Mouse (Mus musculus): ENCODE measurements around the gene Pign. TPM values are rescaled to one million over a fixed set of nuclear protein-coding genes. Genes with fewer than 3 reads are reported as not detected.

The Pign gene
- polyA plus RNA-seq, 1 experiment from 2014 or later = 13.7 TPM

DNA sequence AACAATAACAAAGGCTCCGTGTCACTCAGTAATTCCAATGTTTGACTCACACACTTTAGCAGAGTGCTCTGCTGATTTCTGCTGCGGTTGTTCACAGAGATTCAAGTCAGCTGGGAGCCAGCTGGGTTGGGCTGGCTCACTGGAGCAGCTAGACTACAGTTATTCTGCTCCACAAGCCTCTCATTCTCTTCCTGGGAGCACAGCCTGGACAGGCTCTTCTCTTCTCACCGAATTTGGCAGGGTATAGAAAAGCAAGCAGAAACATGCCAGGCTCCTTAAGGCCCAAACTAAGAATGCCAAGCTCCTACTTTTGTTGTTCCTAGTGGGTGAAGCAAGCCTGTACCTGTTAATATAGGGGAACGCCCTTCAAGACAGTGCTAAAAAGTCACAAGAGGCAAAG is 176.4 kb downstream of the Pign start:
- H3K4me2 ChIP-seq = no peak overlapping the region
- H3K27me3 ChIP-seq (replicated peaks; ENCODE audit: control insufficient read depth, insufficient read depth, low read length) = no peaks in the 10 kb centered on the region
- H3K36me3 ChIP-seq (ENCODE audit: control insufficient read depth, insufficient read depth, low read length) = no peaks in the 10 kb centered on the region
- H3K4me1 ChIP-seq (replicated peaks; ENCODE audit: control insufficient read depth, insufficient read depth, low read length) = no peaks in the 10 kb centered on the region
- no peak for DNase-seq (ENCODE audit: low spot score)
- H3K9ac ChIP-seq (ENCODE audit: low read depth, low read length) = no peak overlapping the region
- 67% methylated on average over 4 of the region's 4 CpGs for WGBS
- H3K4me3 ChIP-seq (ENCODE audit: low read depth, low read length) = no peak overlapping the region
- no peaks in the 10 kb centered on the region for H3K9me3 ChIP-seq (ENCODE audit: control insufficient read depth, low read length)
- no peak for ATAC-seq (replicated peaks; ENCODE audit: low FRiP score)
- H3K27ac ChIP-seq (ENCODE audit: low read depth, low read length) = no peak overlapping the region

Small RNA genes within 50 kb of the gene (microRNA-seq; reads per million reads assigned to microRNA genes)
- not detected for gene Gm22426 (ENCODE audit: borderline number of aligned reads)

Other genes starting within 250 kb of the Pign start
- gene Relch, start 184 bp upstream of the Pign start, polyA plus RNA-seq (2014; fragmentation: Nextera tagmentation; extraction: Ambion mirVana) = 24.0 and 25.1 TPM in 2 replicates
- 0.51 and 0.69 TPM in 2 replicates for gene Tnfrsf11a, start 117.0 kb upstream of the Pign start, polyA plus RNA-seq (2014; fragmentation: Nextera tagmentation; extraction: Ambion mirVana)

Measured in liver, embryonic 11.5 days (tissue).